Mouse (Mus musculus): ENCODE data around the gene Ccdc137. TPM values are rescaled to one million over a fixed set of nuclear protein-coding genes. Genes with fewer than 3 reads are reported as not detected.

The Ccdc137 gene
- total and polyA plus RNA-seq, 3 experiments: 32.4 to 44.7 (median 42.8) TPM

DNA sequence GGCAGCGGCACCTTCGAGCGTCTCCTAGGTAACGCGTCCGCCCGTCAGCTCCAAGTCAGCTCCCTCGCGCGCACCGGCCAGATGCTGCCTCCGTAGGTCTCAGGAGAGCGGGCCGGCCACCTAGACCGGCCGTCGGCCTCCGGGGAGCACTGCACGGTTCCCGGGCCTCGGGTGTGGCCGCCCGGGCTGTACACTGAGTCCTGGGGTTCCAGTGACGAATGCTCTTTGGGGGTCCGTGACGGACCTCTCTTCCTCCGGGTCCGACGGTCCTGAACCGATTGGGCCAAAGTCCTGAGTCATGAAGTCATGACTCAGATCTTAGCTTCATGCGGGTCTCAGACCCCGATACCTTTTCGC is 9.8 kb downstream of the Ccdc137 start:
- Histone ChIP-seq H3K36me3 (replicated peaks) (peaks cover 79% of the 10 kb centered on the region), H3K9me3 (replicated peaks) (no peaks in the 10 kb centered on the region), H3K27me3 (ENCODE audit: insufficient read depth, low read length) (no peaks in the 10 kb centered on the region), H3K4me3 (ENCODE audit: low read depth, low read length) (peak overlapping the region; percentile 90), H3K4me1 (ENCODE audit: insufficient read depth, low read depth, low read length) (peaks cover 38% of the 10 kb centered on the region)
- no peak for TF ChIP-seq POLR2AphosphoS5 (IDR thresholded peaks at IDR 0.05; ENCODE audit: insufficient replicate concordance, low read depth, low read length)
- TF ChIP-seq CTCF (IDR thresholded peaks at IDR 0.05; ENCODE audit: low read depth, low read length): no peak
- TF ChIP-seq GATA2 (IDR thresholded peaks at IDR 0.05; ENCODE audit: borderline replicate concordance, low read depth, low read length): no peak
- TF ChIP-seq TAL1 (conservative IDR thresholded peaks at IDR 0.05; ENCODE audit: low read depth, low read length): no peak
- no peak for TF ChIP-seq GATA1 (IDR thresholded peaks at IDR 0.05; ENCODE audit: borderline replicate concordance, low read length)
- DNase-seq (ENCODE audit: low spot score) (no peak), ATAC-seq (ENCODE audit: extremely low read depth, insufficient number of reproducible peaks, low FRiP score, poor library complexity, severe bottlenecking) (no peak)

DNA sequence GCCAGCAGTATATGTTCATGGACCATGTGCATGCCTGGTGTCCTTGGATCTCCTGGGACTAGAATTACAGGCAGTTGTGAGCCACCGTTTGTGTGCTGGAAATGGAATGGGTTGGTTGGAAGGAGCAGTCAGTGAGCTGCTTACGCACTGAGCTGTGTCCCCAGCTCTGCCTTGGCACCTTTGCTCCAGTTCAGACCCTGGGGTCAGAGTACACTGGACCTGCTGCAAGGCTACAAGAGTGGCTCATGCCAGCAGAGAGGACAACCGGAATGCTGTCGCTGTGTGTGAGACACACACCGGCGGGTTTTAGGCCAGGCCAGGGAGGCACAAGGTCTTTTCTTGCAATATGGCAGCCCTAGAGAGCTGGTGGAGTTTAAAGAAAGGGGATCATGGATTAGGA is 14.1 kb downstream of the Ccdc137 start:
- DNase-seq (ENCODE audit: low spot score) (no peak), ATAC-seq (ENCODE audit: extremely low read depth, insufficient number of reproducible peaks, low FRiP score, poor library complexity, severe bottlenecking) (no peak)
- no peaks in the 10 kb centered on the region for H3K27me3 ChIP-seq (ENCODE audit: insufficient read depth, low read length)
- no peak overlapping the region for H3K4me3 ChIP-seq (ENCODE audit: low read depth, low read length)
- TF ChIP-seq GATA2 (IDR thresholded peaks at IDR 0.05; ENCODE audit: borderline replicate concordance, low read depth, low read length) (no peak), TAL1 (conservative IDR thresholded peaks at IDR 0.05; ENCODE audit: low read depth, low read length) (no peak), GATA1 (IDR thresholded peaks at IDR 0.05; ENCODE audit: borderline replicate concordance, low read length) (no peak), CTCF (IDR thresholded peaks at IDR 0.05; ENCODE audit: low read depth, low read length) (no peak), POLR2AphosphoS5 (IDR thresholded peaks at IDR 0.05; ENCODE audit: insufficient replicate concordance, low read depth, low read length) (no peak)
- no peaks in the 10 kb centered on the region for H3K9me3 ChIP-seq (replicated peaks)
- peaks cover 22% of the 10 kb centered on the region for H3K4me1 ChIP-seq (ENCODE audit: insufficient read depth, low read depth, low read length)
- H3K36me3 ChIP-seq (replicated peaks): peaks cover 78% of the 10 kb centered on the region

GRCm38 (mm10) chr11:120483448-120483934 is 25.6 kb downstream of the Ccdc137 start:
- TF ChIP-seq CTCF (IDR thresholded peaks at IDR 0.05; ENCODE audit: low read depth, low read length): no peak
- TF ChIP-seq GATA1 (IDR thresholded peaks at IDR 0.05; ENCODE audit: borderline replicate concordance, low read length): no peak
- no peak for TF ChIP-seq POLR2AphosphoS5 (IDR thresholded peaks at IDR 0.05; ENCODE audit: insufficient replicate concordance, low read depth, low read length)
- TF ChIP-seq TAL1 (conservative IDR thresholded peaks at IDR 0.05; ENCODE audit: low read depth, low read length): no peak
- TF ChIP-seq GATA2 (IDR thresholded peaks at IDR 0.05; ENCODE audit: borderline replicate concordance, low read depth, low read length): no peak
- no peak for ATAC-seq (ENCODE audit: extremely low read depth, insufficient number of reproducible peaks, low FRiP score, poor library complexity, severe bottlenecking)
- no peak for DNase-seq (ENCODE audit: low spot score)
- H3K27me3 ChIP-seq (ENCODE audit: insufficient read depth, low read length): no peaks in the 10 kb centered on the region
- peak overlapping the region; percentile 97; the same call in 1 of the 2 replicates for H3K4me3 ChIP-seq (ENCODE audit: low read depth, low read length)
- no peaks in the 10 kb centered on the region for H3K9me3 ChIP-seq (replicated peaks)
- peaks cover 52% of the 10 kb centered on the region for H3K4me1 ChIP-seq (ENCODE audit: insufficient read depth, low read depth, low read length)
- H3K36me3 ChIP-seq (replicated peaks): peaks cover 85% of the 10 kb centered on the region

- H3K36me3 ChIP-seq (replicated peaks): peaks cover 85% of the 10 kb centered on the region
- no peaks in the 10 kb centered on the region for H3K27me3 ChIP-seq (ENCODE audit: insufficient read depth, low read length)
- H3K4me3 ChIP-seq (ENCODE audit: low read depth, low read length): peak within 1 kb of the TSS; percentile 97
- ATAC-seq (ENCODE audit: extremely low read depth, insufficient number of reproducible peaks, low FRiP score, poor library complexity, severe bottlenecking): peak; percentile 75
- peaks cover 59% of the 10 kb centered on the region for H3K4me1 ChIP-seq (ENCODE audit: insufficient read depth, low read depth, low read length)
- peak; percentile 94 for DNase-seq (ENCODE audit: low spot score)
- H3K9me3 ChIP-seq (replicated peaks): no peaks in the 10 kb centered on the region
- no peak for TF ChIP-seq CTCF (IDR thresholded peaks at IDR 0.05; ENCODE audit: low read depth, low read length)
- no peak for TF ChIP-seq GATA2 (IDR thresholded peaks at IDR 0.05; ENCODE audit: borderline replicate concordance, low read depth, low read length)
- no peak; the same call in 1 of the 2 replicates for TF ChIP-seq POLR2AphosphoS5 (IDR thresholded peaks at IDR 0.05; ENCODE audit: insufficient replicate concordance, low read depth, low read length)
- no peak for TF ChIP-seq GATA1 (IDR thresholded peaks at IDR 0.05; ENCODE audit: borderline replicate concordance, low read length)
- TF ChIP-seq TAL1 (conservative IDR thresholded peaks at IDR 0.05; ENCODE audit: low read depth, low read length): no peak
These were observed 26.5 kb downstream of the Ccdc137 start, which contains the start of gene Mrpl12 for GRCm38 (mm10) chr11:120484265-120484981. Mrpl12 (plus strand) TSS chr11:120484613.

DNA sequence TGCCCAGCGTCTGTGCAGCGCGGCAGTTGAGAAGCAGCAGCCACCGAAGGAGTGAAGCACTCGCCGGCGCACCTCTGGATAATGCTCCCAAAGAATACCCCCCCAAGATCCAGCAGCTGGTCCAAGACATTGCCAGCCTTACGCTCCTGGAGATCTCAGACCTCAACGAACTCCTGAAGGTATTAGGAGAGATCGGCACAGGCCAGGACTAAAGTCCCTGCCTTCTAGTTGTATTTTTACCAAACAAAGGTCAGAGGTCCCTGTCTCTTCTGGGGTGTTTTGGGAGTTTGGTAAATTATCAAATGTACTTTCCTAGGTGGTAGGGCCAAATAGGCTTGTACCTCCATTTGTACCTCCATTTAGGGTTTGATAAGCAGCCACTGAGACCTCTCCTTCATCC is 27.3 kb downstream of the Ccdc137 start:
- Histone ChIP-seq H3K4me3 (ENCODE audit: low read depth, low read length) (peak overlapping the region; percentile 97), H3K36me3 (replicated peaks) (peaks cover 86% of the 10 kb centered on the region), H3K27me3 (ENCODE audit: insufficient read depth, low read length) (no peaks in the 10 kb centered on the region), H3K4me1 (ENCODE audit: insufficient read depth, low read depth, low read length) (peaks cover 67% of the 10 kb centered on the region), H3K9me3 (replicated peaks) (no peaks in the 10 kb centered on the region)
- ATAC-seq (ENCODE audit: extremely low read depth, insufficient number of reproducible peaks, low FRiP score, poor library complexity, severe bottlenecking) (no peak), DNase-seq (ENCODE audit: low spot score) (no peak)
- TF ChIP-seq GATA2 (IDR thresholded peaks at IDR 0.05; ENCODE audit: borderline replicate concordance, low read depth, low read length) (no peak), GATA1 (IDR thresholded peaks at IDR 0.05; ENCODE audit: borderline replicate concordance, low read length) (no peak), POLR2AphosphoS5 (IDR thresholded peaks at IDR 0.05; ENCODE audit: insufficient replicate concordance, low read depth, low read length) (no peak), TAL1 (conservative IDR thresholded peaks at IDR 0.05; ENCODE audit: low read depth, low read length) (no peak), CTCF (IDR thresholded peaks at IDR 0.05; ENCODE audit: low read depth, low read length) (no peak)

- TF ChIP-seq TAL1 (conservative IDR thresholded peaks at IDR 0.05; ENCODE audit: low read depth, low read length) (no peak), CTCF (IDR thresholded peaks at IDR 0.05; ENCODE audit: low read depth, low read length) (no peak), GATA1 (IDR thresholded peaks at IDR 0.05; ENCODE audit: borderline replicate concordance, low read length) (no peak), GATA2 (IDR thresholded peaks at IDR 0.05; ENCODE audit: borderline replicate concordance, low read depth, low read length) (no peak), POLR2AphosphoS5 (IDR thresholded peaks at IDR 0.05; ENCODE audit: insufficient replicate concordance, low read depth, low read length) (no peak)
- Histone ChIP-seq H3K4me3 (ENCODE audit: low read depth, low read length) (no peak overlapping the region), H3K9me3 (replicated peaks) (no peaks in the 10 kb centered on the region), H3K36me3 (replicated peaks) (peaks cover 72% of the 10 kb centered on the region), H3K4me1 (ENCODE audit: insufficient read depth, low read depth, low read length) (peaks cover 83% of the 10 kb centered on the region), H3K27me3 (ENCODE audit: insufficient read depth, low read length) (no peaks in the 10 kb centered on the region)
- ATAC-seq (ENCODE audit: extremely low read depth, insufficient number of reproducible peaks, low FRiP score, poor library complexity, severe bottlenecking) (no peak), DNase-seq (ENCODE audit: low spot score) (no peak)
These were observed 30.6 kb downstream of the Ccdc137 start for GRCm38 (mm10) chr11:120488516-120488915.
